Mouse (Mus musculus) thymus, postnatal 36 days (tissue): Measurements from ENCODE around the gene Olfr676.
"Not testable (repeated sequence)": the region's sequence is repeated elsewhere in the genome, so short reads cannot be mapped to it uniquely, and the experiment has no call there.

ENCODE experiments used
- DNase-seq, 2 experiments: peaks; one replicate each; pipeline ENCODE4 v3.0.0; 2022; ENCODE audit warnings: mixed read lengths in 2 of 2

Gene Olfr676

DNA sequence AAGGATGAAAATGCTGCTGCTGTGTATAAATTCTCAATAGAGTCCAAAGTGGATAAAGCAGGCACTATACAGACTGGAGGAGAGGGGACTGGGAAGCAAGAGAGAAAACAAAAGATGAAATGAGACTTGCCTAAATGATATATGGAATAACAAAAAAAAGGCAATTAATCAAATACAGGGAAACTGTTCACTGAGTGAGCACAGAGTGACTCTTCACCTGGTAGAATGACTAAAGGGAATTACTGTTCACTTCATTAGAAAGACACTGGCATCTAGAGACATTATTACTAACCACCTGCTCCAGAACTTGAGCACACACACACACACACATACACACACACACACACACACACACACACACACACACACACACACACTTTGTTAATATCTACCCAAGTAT, at the start of gene Olfr676:
Gene Olfr676, plus strand, starts transcription at position 301 of the 400 bp plus-strand sequence.
- no peak for DNase-seq

DNA sequence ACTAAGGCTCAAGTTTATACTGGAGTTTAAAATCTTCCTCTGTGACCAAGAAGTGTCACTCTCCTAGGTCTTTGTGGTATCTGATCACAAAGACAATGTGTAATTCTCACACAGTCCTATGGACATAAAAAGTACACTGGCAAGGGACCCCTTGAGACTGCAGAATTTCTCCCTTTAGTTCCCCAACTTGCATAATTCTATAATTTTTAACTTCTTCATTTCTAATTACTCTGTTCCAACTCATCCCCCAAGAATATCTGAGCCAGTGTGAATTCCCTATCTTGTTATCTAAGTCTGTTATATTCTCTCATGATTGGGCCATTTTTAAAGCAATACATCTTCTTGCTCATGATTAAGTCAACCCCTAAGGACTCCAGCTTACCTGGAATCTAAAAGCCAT, 30.6 kb upstream of the Olfr676 start, which contains the start of gene Olfr672:
Gene Olfr672, minus strand, starts transcription at position 101 of the 400 bp plus-strand sequence.
- DNase-seq = no peak

- no peak for DNase-seq
Observed at GRCm38 (mm10) chr7:105022530-105022929, 10.0 kb upstream of the Olfr676 start.

DNA sequence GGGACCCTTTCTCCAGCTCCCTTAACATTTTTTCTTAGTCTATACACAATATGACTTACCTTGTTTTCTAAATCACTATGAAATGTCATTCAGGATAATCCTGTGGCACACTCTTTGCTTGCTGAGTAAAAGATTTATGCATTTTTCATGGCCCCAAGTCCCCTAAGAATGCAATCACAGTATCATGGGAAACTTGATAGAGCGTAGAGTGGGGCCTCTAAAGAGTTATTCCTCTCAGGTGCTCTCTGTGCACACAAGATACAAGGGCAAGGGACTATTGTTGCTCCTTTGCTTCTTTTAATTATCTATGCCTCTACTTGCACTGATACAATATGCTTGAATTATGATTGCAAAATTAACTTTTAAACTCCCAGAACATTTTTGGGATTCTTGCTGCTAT, 4.1 kb upstream of the Olfr676 start, which contains the start of gene Olfr675:
Gene Olfr675, minus strand, starts transcription at position 101 of the 400 bp plus-strand sequence.
- no peak for DNase-seq

GRCm38 (mm10) chr7:105033836-105034235, 1.3 kb downstream of the Olfr676 start:
- DNase-seq = not testable (repeated sequence)

GRCm38 (mm10) chr7:105058951-105059350, 26.5 kb downstream of the Olfr676 start:
- DNase-seq = no peak

DNA sequence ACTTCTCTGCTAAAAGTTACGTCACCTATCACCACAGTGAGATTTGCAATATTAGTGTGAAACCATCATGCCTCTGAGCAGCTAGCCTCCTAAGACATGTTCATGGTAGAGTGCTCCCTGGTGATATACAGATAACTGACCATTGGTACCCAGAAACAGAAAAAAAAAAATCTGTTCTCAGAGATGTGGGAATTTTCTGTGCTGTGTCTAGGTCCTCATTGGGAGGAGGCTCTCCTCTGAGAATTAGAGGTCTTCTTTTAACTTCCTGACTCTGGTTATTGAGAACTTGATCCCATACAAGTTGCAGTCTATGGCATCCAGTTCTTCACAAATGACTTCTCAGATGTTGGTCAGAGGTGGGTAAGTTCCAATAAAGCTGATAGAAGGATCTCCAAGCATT, 31.7 kb downstream of the Olfr676 start, which contains the start of gene Olfr678:
Gene Olfr678, plus strand, starts transcription at position 301 of the 400 bp plus-strand sequence.
- no peak for DNase-seq

- DNase-seq = no peak
Observed at GRCm38 (mm10) chr7:105080905-105081304, 48.4 kb downstream of the Olfr676 start, which contains the start of gene Olfr679. Gene Olfr679, plus strand, starts transcription at chr7:105081205.
